Mouse (Mus musculus) kidney, embryonic 16.5 days (tissue): ENCODE data around the gene 2010109A12Rik. TPM values are rescaled to one million over a fixed set of nuclear protein-coding genes. Genes with fewer than 3 reads are reported as not detected.

Experiments
- ATAC-seq: fragments of 200-750 bp; cut with Nextera tagmentation; 2 replicates; pipeline ENCODE4 v1.8.0; 2017; ENCODE audit warnings: moderate TSS enrichment; ENCODE audit not compliant: low FRiP score, low TSS enrichment
- H3K27ac ChIP-seq: fragments of 300-500 bp; sonication (generic); 2 replicates; pipeline ENCODE4 v1.5.1; 2014; ENCODE audit warnings: low read length
- H3K27me3 ChIP-seq: fragments of 300-500 bp; sonication (generic); 2 replicates; pipeline ENCODE4 v1.6.1; 2014; ENCODE audit warnings: low read length, control low read depth, mixed read lengths; ENCODE audit not compliant: insufficient read depth
- H3K36me3 ChIP-seq: fragments of 300-500 bp; sonication (generic); 2 replicates; pipeline ENCODE4 v1.6.1; 2014; ENCODE audit warnings: low read length, control low read depth, mixed read lengths; ENCODE audit not compliant: insufficient read depth
- H3K4me1 ChIP-seq: fragments of 300-500 bp; sonication (generic); 2 replicates; pipeline ENCODE4 v1.6.1; 2014; ENCODE audit warnings: low read length, control low read depth, mixed read lengths; ENCODE audit not compliant: insufficient read depth
- H3K4me2 ChIP-seq: fragments of 300-500 bp; sonication (generic); replicated peaks from 2 replicates; pipeline ENCODE4 v1.6.1; 2014; ENCODE audit warnings: low read depth, low read length
- H3K4me3 ChIP-seq: fragments of 300-500 bp; sonication (generic); 2 replicates; pipeline ENCODE4 v1.5.1; 2014; ENCODE audit warnings: mild to moderate bottlenecking, low read length
- H3K9ac ChIP-seq: fragments of 300-500 bp; sonication (generic); replicated peaks from 2 replicates; pipeline ENCODE4 v1.6.1; 2014; ENCODE audit warnings: low read length
- H3K9me3 ChIP-seq: fragments of 300-500 bp; sonication (generic); 2 replicates; pipeline ENCODE4 v1.6.1; 2016; ENCODE audit warnings: low read length, control low read depth
- WGBS: fragments of 180-500 bp; shearing (Covaris S2); extraction: QIAGEN DNeasy Blood & Tissue Kit; methylation state at CpG from one replicate; pipeline ENCODE4 v1.1.7; 2014; 5-methylcytosine and 5-hydroxymethylcytosine counted together
- polyA plus RNA-seq: library from polyadenylated mRNA; unstranded; fragments of >200 nt; fragmentation: Nextera tagmentation; extraction: Ambion mirVana; gene quantifications from 2 replicates; pipeline ENCODE4 v1.2.1, GENCODE M21; 2015

Gene 2010109A12Rik
- 0.95 and 2.9 TPM in 2 replicates for polyA plus RNA-seq

DNA sequence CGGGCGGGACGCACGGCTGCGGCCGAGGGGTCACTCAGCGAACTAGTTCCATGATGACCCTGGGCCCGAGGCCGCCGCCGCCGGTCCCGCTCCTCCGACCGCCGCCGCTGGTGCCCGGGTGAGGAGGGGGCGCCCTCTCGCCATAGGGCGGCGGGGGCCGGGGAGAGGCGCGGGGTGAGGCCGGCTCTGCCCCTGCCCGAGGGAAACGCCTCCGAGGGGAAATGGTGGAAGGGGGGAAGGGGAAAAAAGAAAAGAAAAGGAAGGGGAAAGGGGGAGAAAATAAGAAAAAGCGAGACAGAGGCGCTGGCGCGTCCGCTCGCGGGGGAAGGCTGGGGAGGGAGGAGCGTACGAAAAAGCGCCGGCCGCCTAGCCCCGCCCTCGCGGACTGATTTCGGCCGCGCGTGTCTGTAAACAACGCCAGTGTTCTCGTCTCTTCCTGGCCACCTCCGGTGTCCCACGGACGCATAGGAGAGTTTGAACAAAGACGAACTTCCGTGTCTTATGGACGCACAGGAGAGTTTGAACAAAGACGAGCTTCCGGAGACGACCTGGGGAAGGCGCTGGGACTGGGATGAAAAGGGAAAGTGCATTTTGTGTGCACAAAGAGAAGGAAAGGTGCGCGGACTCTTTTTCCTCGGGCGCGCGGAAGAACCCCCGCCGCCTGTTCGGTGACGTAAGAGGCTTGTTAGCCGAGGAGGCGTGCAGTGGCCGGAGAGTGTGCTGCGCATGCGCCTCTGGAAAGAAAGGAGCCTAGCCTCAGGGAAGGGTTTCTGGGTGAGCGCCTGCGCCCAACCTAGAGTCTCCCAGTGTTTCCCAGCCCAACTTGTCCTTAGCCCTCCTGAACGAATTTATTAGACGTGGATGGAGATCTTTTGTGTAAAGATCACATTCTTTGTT lies at the start of gene 2010109A12Rik, which contains the start of gene Ccni:
2010109A12Rik (plus strand) TSS at position 410 of the 897 bp plus-strand sequence.
Ccni (minus strand) TSS at position 387 of the 897 bp plus-strand sequence.
- Histone ChIP-seq H3K9ac (peak within 1 kb of the TSS; percentile 95), H3K36me3 (no peaks in the 10 kb centered on the region), H3K9me3 (no peaks in the 10 kb centered on the region), H3K4me1 (peaks cover 13% of the 10 kb centered on the region), H3K4me3 (peak within 1 kb of the TSS; percentile 91), H3K27me3 (no peaks in the 10 kb centered on the region), H3K4me2 (peak within 1 kb of the TSS; percentile 66), H3K27ac (peak within 1 kb of the TSS; percentile 95)
- ATAC-seq, result peak; percentile 98
- WGBS, result under 1% methylated on average over 68 of the region's 79 CpGs

DNA sequence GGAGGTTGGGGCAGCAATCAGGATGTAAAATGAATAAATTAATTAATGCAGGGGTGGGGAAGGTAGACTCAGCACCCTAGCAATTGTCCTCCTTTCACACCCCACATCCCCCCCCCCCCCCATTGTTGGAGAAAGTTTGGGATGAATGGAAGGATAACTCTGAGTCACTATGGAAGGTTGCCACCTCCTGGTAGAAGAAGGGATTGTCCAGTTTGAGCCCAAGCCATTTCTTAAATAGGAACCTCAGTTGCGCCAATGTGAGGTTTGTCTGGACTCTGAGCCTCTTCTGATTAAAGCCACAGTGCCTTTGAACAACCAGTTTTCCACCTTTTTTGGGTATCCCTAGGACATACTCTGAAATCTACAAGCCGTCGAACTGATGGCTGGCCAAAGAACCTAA lies 42.8 kb upstream of the 2010109A12Rik start:
- H3K36me3 ChIP-seq, result peaks cover 68% of the 10 kb centered on the region
- no peak for ATAC-seq

DNA sequence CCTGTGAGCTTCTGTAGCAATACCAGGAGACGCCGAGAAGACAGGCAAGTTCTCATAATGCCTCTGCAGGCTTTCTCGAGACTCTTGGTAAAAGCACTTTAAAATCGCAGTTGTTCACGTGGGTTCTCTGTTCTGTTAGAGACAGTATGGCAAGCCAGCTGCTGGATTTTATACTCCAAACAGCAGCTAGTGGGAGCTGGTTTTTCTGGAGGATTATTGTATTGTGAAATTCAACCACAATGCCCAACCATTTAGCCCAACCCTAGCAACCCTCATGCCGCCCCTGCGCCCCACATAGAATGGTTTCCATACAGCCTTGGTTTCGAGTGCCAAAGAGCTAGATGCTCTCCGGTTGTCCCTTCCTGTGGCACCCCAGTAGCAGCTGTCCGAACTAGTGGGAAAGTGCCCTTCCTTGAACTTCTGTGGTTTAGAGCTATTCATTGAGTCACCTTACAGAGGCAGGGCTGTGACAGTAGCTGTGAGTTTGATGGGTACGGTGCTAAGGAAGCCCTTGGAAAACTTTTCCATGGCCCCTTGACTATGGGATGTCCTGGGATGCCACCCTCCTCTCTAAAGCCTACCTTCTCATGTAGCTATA lies 38.3 kb upstream of the 2010109A12Rik start:
- H3K36me3 ChIP-seq, result peaks cover 74% of the 10 kb centered on the region
- H3K4me3 ChIP-seq, result no peak overlapping the region
- no peak overlapping the region for H3K4me2 ChIP-seq
- H3K27ac ChIP-seq, result no peak overlapping the region
- 95% methylated on average over 11 of the region's 11 CpGs for WGBS
- ATAC-seq, result no peak
- no peaks in the 10 kb centered on the region for H3K9me3 ChIP-seq
- no peak overlapping the region for H3K9ac ChIP-seq
- H3K4me1 ChIP-seq, result no peaks in the 10 kb centered on the region
- no peaks in the 10 kb centered on the region for H3K27me3 ChIP-seq

More for the DNA sequence above, 42.8 kb upstream of the 2010109A12Rik start:
- Histone ChIP-seq H3K9ac (no peak overlapping the region), H3K27me3 (no peaks in the 10 kb centered on the region), H3K4me2 (no peak overlapping the region), H3K9me3 (no peaks in the 10 kb centered on the region), H3K27ac (no peak overlapping the region), H3K4me3 (no peak overlapping the region), H3K4me1 (no peaks in the 10 kb centered on the region)
- WGBS, result 80% methylated on average over 3 of the region's 3 CpGs

GRCm38 (mm10) chr5:93168654-93169053 lies 37.7 kb upstream of the 2010109A12Rik start:
- no peaks in the 10 kb centered on the region for H3K27me3 ChIP-seq
- ATAC-seq, result no peak
- WGBS, result 91% methylated on average over 6 of the region's 6 CpGs

GRCm38 (mm10) chr5:93171420-93171819 lies 34.9 kb upstream of the 2010109A12Rik start:
- 96% methylated on average over 15 of the region's 15 CpGs for WGBS
- H3K9me3 ChIP-seq, result no peaks in the 10 kb centered on the region
- no peak overlapping the region for H3K4me2 ChIP-seq
- H3K4me1 ChIP-seq, result no peaks in the 10 kb centered on the region
- no peak overlapping the region for H3K9ac ChIP-seq
- no peak overlapping the region for H3K4me3 ChIP-seq
- H3K36me3 ChIP-seq, result peaks cover 63% of the 10 kb centered on the region
- H3K27ac ChIP-seq, result no peak overlapping the region
- H3K27me3 ChIP-seq, result no peaks in the 10 kb centered on the region
- no peak for ATAC-seq

More at GRCm38 (mm10) chr5:93168654-93169053, 37.7 kb upstream of the 2010109A12Rik start:
- no peaks in the 10 kb centered on the region for H3K9me3 ChIP-seq
- no peak overlapping the region for H3K9ac ChIP-seq
- H3K4me2 ChIP-seq, result no peak overlapping the region
- no peak overlapping the region for H3K4me3 ChIP-seq
- peaks cover 77% of the 10 kb centered on the region for H3K36me3 ChIP-seq
- no peak overlapping the region for H3K27ac ChIP-seq
- H3K4me1 ChIP-seq, result no peaks in the 10 kb centered on the region

DNA sequence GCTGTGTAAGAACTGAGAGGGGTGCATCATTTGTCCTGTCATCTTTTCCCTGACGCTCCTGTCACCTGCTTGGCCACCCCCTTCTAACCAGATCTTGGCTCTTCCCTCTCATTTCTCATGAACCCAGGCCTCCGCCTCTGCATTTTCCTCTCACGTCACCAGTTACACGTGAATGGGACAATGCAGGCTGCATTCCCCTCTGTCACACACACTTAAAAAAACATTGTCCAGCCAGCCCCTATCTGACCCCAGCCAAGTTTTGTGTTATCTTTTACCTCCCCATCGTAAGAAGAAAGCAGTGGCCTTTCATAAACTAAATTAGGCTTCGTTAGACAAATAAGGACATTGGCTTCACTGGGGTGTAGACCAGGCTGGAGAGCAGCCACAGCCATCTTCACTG lies 33.8 kb upstream of the 2010109A12Rik start:
- H3K4me3 ChIP-seq, result no peak overlapping the region
- H3K4me1 ChIP-seq, result no peaks in the 10 kb centered on the region
- peaks cover 65% of the 10 kb centered on the region for H3K36me3 ChIP-seq
- H3K9me3 ChIP-seq, result no peaks in the 10 kb centered on the region
- 68% methylated on average over 6 of the region's 6 CpGs for WGBS
- no peak overlapping the region for H3K4me2 ChIP-seq
- H3K27me3 ChIP-seq, result no peaks in the 10 kb centered on the region
- ATAC-seq, result no peak
- H3K9ac ChIP-seq, result no peak overlapping the region
- no peak overlapping the region for H3K27ac ChIP-seq

GRCm38 (mm10) chr5:93174675-93175074 lies 31.6 kb upstream of the 2010109A12Rik start:
- H3K4me1 ChIP-seq, result no peaks in the 10 kb centered on the region
- H3K9me3 ChIP-seq, result no peaks in the 10 kb centered on the region
- no peak for ATAC-seq
- H3K36me3 ChIP-seq, result peaks cover 59% of the 10 kb centered on the region
- H3K9ac ChIP-seq, result no peak overlapping the region
- H3K4me2 ChIP-seq, result no peak overlapping the region
- H3K27ac ChIP-seq, result no peak overlapping the region
- 76% methylated on average over 6 of the region's 6 CpGs for WGBS
- H3K27me3 ChIP-seq, result no peaks in the 10 kb centered on the region
- no peak overlapping the region for H3K4me3 ChIP-seq

- Histone ChIP-seq H3K4me2 (no peak overlapping the region), H3K9me3 (no peaks in the 10 kb centered on the region), H3K36me3 (peaks cover 41% of the 10 kb centered on the region), H3K9ac (no peak overlapping the region), H3K27me3 (no peaks in the 10 kb centered on the region), H3K4me3 (no peak overlapping the region), H3K27ac (no peak overlapping the region), H3K4me1 (no peaks in the 10 kb centered on the region)
- WGBS, result 83% methylated on average over 6 of the region's 6 CpGs
- ATAC-seq, result no peak
Observed at GRCm38 (mm10) chr5:93178616-93179015, 27.7 kb upstream of the 2010109A12Rik start.

DNA sequence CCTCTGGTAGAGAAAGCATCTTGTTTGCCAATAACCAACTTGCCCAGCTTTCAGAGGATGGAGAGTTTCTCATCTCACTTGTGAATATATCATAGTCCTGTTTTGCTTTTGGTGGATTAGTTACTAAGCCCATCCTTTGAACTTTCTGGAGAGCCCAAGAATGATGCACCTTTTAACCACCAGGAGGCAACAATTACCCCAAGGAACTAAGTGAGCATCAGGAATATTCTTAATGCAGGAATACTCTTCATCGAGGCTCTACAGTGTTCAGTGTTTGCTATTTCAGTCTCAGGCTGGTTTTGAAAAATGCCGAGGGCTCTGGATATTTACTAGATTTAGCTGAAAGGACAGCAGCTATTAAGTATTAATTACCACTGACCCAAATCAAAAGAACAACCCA lies 26.1 kb upstream of the 2010109A12Rik start:
- no peak overlapping the region for H3K4me3 ChIP-seq
- H3K36me3 ChIP-seq, result peaks cover 42% of the 10 kb centered on the region
- no peaks in the 10 kb centered on the region for H3K9me3 ChIP-seq
- H3K9ac ChIP-seq, result no peak overlapping the region
- 57% methylated on average over 2 of the region's 2 CpGs for WGBS
- H3K27ac ChIP-seq, result no peak overlapping the region
- no peak for ATAC-seq
- no peak overlapping the region for H3K4me2 ChIP-seq
- H3K27me3 ChIP-seq, result no peaks in the 10 kb centered on the region
- H3K4me1 ChIP-seq, result no peaks in the 10 kb centered on the region

- Histone ChIP-seq H3K27ac (no peak overlapping the region), H3K4me1 (no peaks in the 10 kb centered on the region), H3K36me3 (peaks cover 46% of the 10 kb centered on the region), H3K9ac (no peak overlapping the region), H3K4me2 (no peak overlapping the region), H3K27me3 (no peaks in the 10 kb centered on the region), H3K4me3 (no peak overlapping the region), H3K9me3 (no peaks in the 10 kb centered on the region)
- no peak for ATAC-seq
- WGBS, result 74% methylated on average over 6 of the region's 6 CpGs
Observed at GRCm38 (mm10) chr5:93183311-93183710, 23.0 kb upstream of the 2010109A12Rik start.
